Mouse (Mus musculus) embryo, embryonic 11 days (tissue): ENCODE measurements at regions not wholly inside any gene's neighbourhood (a gene's known extent, or its start where the extent isn't known, plus 50 kb on each side); places are given as distances from the start of the nearest gene placed in this dataset.

ENCODE experiments used
- DNase-seq: peaks from one replicate; pipeline ENCODE4 v3.0.0-alpha.2; 2015

DNA sequence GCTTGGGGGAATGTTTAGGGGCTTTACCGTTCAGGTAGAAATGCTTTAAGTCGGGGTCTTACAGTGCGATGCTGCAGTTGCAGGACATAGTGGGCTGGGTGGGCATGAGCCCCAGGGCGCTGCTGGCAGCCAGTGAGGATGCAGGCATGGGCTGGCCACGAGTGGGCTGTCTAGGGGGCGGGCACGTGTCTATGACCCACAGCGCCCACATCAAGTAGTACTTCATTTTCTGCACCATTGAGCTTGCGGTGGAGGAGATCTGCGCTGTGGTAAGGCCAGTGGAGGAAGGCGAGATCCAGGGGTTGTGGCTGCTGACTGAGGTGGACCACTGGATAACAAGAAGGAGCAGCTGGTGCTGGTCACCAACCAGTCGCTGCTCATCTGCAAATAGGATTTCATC is 52.4 kb upstream of the Olfr291 start:
- DNase-seq: no peak

DNA sequence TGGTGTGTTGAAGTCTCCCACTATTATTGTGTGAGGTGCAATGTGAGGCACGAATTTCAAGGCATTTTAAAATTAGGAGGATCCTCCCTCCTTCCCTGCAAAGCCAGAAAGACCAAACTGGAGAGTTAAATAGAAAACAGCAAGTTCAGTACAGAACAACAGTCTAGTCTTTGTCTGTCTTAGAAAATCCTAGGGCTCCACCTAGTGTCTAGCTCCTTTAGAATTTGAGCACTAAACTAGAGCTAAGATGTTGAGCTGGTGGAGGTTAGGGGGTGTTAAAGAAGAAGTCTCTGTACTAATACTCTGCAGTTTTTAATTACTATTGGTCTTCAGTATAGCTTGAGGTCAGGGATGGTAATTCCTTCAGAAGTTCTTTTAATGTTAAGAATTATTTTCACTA is 58.7 kb upstream of the Olfr291 start:
- DNase-seq: peak; percentile 25

DNA sequence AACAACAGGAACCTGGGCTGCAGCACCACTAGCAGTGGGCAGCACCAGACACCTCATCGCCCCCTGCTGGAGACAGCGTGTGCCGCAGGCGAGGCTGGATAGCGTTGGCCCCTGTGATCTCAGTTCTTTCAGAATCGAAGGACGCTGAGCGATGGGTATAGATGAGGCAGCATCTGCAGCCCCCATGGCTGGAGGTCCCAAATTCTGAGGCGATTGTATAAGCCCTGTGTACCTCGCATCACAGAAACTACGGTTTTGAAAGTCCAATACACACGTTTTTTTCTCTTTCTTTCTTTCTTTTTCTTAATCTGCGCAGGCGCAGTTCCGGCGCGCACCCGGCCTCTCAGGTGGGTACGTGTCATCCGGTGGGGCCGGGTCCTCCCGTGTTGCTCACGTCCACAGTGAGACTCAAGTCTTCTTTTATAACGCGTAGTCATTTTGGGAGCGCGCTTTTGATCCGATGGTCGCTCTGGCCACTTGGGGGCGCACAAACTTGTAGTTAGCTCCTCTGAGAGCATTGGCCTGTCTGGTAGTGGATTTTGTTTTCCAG is 74.0 kb upstream of the Olfr291 start:
- DNase-seq: peak; percentile 91

DNA sequence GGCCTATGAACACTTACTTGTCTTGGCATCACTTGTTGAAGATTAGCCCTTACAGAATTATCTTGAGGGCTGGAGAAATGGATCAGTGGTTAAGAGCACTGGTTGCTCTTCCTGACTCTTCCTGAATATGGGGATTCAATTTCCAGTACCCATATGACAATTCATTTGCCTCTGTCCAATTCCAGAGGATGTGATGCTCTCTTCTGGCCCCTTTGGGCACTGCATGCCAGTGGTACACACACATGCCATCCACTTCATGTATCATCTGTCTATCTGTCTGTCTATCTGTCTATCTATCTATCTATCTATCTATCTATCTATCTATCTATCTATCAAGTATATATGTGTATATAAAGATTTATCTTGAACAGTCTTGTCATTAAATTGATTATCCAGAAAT is 75.7 kb upstream of the Olfr291 start:
- peak; percentile 3 for DNase-seq

DNA sequence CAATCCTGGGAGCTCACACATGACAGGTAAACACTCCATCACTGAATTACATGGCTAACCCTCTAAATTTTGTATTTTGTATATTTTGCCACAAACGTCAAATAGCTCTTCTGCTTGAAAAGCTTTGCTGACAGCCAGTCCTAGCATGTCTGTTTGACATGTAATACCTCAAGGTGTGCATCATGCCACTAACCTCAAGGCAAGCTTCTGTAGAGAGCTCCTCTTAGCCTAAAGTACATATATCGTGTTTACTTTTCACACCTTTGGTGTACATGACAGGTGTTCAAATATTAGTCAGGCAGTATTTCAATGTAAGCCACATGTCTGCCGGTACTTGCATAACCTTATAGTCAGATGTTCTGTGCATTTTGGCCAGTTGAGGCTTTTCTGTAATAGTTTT is 66.5 kb upstream of the Zfand6 start:
- no peak for DNase-seq

DNA sequence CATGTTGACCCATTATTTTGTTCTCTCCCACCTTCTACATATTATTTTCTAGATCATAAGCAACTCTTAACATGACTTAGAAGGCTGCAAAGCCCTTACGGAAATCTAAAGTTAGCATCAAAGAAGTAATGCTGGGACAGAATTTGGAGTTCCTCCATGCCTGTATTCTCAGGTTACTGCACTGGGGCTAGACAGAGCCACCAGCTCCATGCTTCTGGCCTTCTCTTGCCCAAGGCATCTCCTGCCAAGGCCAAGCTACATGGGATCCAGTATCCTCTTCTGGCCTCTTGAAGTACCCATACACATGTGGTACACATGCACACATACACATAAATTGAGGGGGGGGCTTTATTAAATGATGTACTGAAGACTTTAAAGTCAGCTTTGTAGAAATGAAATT is 63.6 kb upstream of the Zfand6 start:
- no peak for DNase-seq

DNA sequence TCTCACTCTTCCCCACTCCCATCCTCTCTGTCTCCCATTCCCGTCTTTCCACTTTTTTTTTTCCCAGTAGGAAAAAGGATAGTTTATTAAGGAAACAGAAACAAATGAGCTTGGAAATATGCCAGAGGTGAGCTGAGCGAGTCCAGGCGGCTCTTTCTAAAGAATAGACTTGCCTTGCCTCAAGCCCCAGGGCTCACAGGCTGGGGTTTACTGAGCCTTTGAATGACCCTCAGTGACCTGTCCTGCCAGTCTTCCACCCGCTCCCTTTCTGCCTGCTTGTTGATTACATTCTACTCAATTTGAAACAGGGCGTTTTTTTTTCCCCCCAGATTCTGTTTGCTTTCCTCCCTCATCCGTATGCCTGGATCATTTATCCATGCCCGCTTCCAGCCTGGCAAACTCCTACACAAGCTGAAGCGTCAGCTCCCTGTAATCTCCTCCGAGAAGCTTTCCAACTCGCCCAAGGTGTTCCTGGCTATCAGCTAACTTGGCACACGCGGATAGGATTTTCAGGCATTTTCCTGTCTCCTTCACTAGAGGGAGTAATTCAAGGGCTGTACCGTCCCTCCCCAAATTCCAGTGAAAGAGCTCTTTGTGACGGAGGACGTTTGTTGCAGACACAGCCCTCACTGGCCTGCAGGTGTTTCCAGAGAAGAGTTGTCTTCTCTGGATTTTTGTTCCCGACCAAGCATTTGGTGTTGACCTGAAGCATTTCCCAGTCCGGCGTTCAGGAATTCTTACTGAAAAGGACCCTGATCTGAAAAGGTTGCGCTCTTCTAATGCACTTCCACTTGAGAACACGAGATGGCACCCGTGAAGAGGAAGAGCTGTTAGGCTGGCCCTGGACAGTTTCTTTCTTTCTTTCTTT is 59.9 kb upstream of the Zfand6 start:
- DNase-seq: peak; percentile 79

DNA sequence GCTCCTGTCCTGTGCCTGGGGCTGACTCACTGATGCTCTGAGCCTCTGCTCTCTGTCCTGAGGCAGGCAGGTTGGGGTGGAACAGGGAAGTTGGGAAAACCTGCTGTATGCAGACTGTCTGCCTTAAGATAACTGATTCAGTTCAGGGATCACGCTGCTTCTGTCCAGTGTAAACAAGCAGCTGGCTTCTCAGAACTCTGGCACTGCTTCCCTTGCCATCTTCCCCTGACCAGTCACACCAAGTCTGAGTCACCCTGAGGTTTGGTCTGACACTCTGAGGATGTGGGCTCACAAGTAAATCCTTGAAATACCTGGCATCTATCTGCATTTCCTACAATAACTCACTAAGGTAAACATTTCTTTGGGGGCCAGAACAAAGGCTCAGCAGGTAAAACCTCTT is 58.1 kb upstream of the Zfand6 start:
- DNase-seq: no peak

DNA sequence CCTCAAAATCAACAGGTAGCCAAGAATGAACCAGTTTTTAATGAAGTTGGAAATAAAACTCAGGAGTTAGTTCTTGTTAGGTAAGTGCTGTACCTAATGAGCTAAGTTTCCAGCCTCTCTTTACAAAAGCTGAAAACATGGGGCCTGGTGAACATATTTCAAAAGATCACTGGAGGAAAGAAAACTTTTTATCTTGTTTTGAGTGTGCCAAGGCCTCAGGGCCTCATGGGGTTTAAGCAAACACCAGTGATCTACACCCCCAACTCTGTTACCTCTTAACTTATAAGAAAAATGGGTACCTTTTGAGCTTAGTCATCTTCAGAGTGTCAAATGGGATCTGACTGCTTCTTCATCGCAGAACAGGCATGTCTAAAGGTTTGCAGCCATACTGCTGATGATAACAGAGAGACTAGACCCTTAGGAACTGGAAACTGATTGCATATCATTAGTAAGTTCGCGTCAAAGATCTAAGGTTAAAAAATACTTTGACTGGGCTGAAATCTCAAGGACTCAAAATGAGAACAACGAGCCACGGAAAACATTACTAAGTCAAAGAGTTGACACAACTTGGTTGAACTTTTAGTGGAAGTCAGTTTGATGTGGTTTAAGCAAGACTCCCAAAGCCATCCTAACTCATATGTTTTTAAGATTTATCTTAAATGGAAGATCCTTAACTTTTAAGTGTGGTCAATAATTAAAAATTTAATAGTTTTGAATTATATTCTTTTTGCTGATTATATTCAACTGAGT is 54.7 kb upstream of the Zfand6 start:
- no peak for DNase-seq

DNA sequence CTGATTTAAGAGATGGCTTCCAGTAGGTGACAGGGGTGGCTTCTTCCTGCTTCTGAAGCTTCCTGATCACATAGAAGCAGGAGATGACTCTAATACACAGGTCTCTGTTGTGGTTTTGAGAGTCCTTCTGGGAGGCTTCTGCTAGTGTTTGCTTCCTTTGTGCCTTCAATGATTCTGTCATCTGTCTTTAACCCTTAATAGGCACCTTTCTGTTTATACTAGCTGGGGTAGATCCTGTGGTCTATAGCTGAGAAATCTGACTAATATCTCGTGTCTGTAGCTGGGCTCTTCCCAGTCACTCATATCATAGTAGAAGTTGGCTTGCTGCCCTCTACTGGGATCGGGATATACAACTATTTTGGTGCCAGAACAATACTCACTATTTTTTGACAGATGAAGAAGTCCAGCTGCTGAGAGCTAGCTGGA is 50.2 kb upstream of the Zfand6 start:
- peak; percentile 41 for DNase-seq
